Mouse (Mus musculus): ENCODE results near the gene Gm49661. TPM values are rescaled to one million over a fixed set of nuclear protein-coding genes. Genes with fewer than 3 reads are reported as not detected.

Gm49661 gene
- total and polyA plus RNA-seq, 3 experiments, result 3.1 TPM; not detected in 2

- H3K4me1 ChIP-seq (ENCODE audit: control insufficient read depth in 1 of 2, insufficient read depth in 2 of 2), result peaks cover 21 to 25% of the 10 kb centered on the region in 2 experiments
- H3K27me3 ChIP-seq (replicated peaks), result peaks cover 77% of the 10 kb centered on the region
- in situ Hi-C loops (cut with MboI; ENCODE audit: low pct_ligation_motif_present, low pct_unique_long_range_greater_than_20kb, low sequenced_read_pairs), result no loop called here
- H3K4me2 ChIP-seq (ENCODE audit: insufficient read depth, low read depth, poor library complexity, severe bottlenecking), result no peak overlapping the region
- H3K9me3 ChIP-seq (replicated peaks; ENCODE audit: low read length), result no peaks in the 10 kb centered on the region
- dilution Hi-C loops (cut with MboI; ENCODE audit: extremely low pct_ligation_motif_present, extremely low pct_unique_long_range_greater_than_20kb, low sequenced_read_pairs), result no loop called here
- TF ChIP-seq USF2 (conservative IDR thresholded peaks at IDR 0.05; ENCODE audit: low read depth, low read length), result no peak
- TF ChIP-seq ZMIZ1 (IDR thresholded peaks at IDR 0.05; ENCODE audit: low read depth, low read length), result no peak
- no peak for TF ChIP-seq MAZ (IDR thresholded peaks at IDR 0.05; ENCODE audit: low read depth, low read length)
- no peak for TF ChIP-seq UBTF (IDR thresholded peaks at IDR 0.05; ENCODE audit: low read depth, low read length)
- TF ChIP-seq E2F4 (IDR thresholded peaks at IDR 0.05; ENCODE audit: insufficient replicate concordance, low read depth, low read length), result no peak
- no peak for TF ChIP-seq BHLHE40 (IDR thresholded peaks at IDR 0.05; ENCODE audit: low read depth, low read length)
- no peak for TF ChIP-seq MXI1 (IDR thresholded peaks at IDR 0.05; ENCODE audit: low read depth, low read length)
- no peak for TF ChIP-seq IRF4 (IDR thresholded peaks at IDR 0.05; ENCODE audit: low read depth, low read length)
- TF ChIP-seq NELFE (IDR thresholded peaks at IDR 0.05; ENCODE audit: low read depth, low read length), result no peak
- no peak for DNase-seq (ENCODE audit: extremely low read depth)
- H3K79me2 ChIP-seq (replicated peaks; ENCODE audit: control insufficient read depth, extremely low read depth, insufficient read depth, poor library complexity, severe bottlenecking), result no peaks in the 10 kb centered on the region
- H3K27ac ChIP-seq (ENCODE audit: insufficient read depth, low read depth), result no peak overlapping the region
- no peaks in the 10 kb centered on the region for H3K36me3 ChIP-seq (replicated peaks in 1 of 2; ENCODE audit: control insufficient read depth in 1 of 2, insufficient read depth in 1 of 2, low read length in 1 of 2)
- no peak overlapping the region for H3K9ac ChIP-seq (ENCODE audit: insufficient read depth, low read depth)
- no peak overlapping the region for H3K4me3 ChIP-seq (replicated peaks in 1 of 3; ENCODE audit: low read depth in 2 of 3, low read length in 2 of 3, poor library complexity in 1 of 3)
Observed at GRCm38 (mm10) chr8:84933767-84934559, 35.3 kb downstream of the Gm49661 start.

- H3K27ac ChIP-seq (ENCODE audit: insufficient read depth, low read depth), result no peak overlapping the region
- H3K4me2 ChIP-seq (ENCODE audit: insufficient read depth, low read depth, poor library complexity, severe bottlenecking), result no peak overlapping the region
- peaks cover 57% of the 10 kb centered on the region for H3K27me3 ChIP-seq (replicated peaks)
- dilution Hi-C loops (cut with MboI; ENCODE audit: extremely low pct_ligation_motif_present, extremely low pct_unique_long_range_greater_than_20kb, low sequenced_read_pairs) (no loop called here), in situ Hi-C loops (cut with MboI; ENCODE audit: low pct_ligation_motif_present, low pct_unique_long_range_greater_than_20kb, low sequenced_read_pairs) (no loop called here)
- TF ChIP-seq EP300 (IDR thresholded peaks at IDR 0.05; ENCODE audit: low read length) (no peak), CHD1 (IDR thresholded peaks at IDR 0.05; ENCODE audit: low read depth, low read length) (no peak), ZC3H11A (IDR thresholded peaks at IDR 0.05; ENCODE audit: low read depth, low read length) (no peak), HCFC1 (IDR thresholded peaks at IDR 0.05; ENCODE audit: low read depth, low read length) (no peak)
- no peaks in the 10 kb centered on the region for H3K9me3 ChIP-seq (replicated peaks; ENCODE audit: low read length)
- no peak for DNase-seq (ENCODE audit: extremely low read depth)
- H3K4me1 ChIP-seq (ENCODE audit: control insufficient read depth in 1 of 2, insufficient read depth in 2 of 2), result peaks cover 15 to 19% of the 10 kb centered on the region in 2 experiments
- no peaks in the 10 kb centered on the region for H3K36me3 ChIP-seq (replicated peaks in 1 of 2; ENCODE audit: control insufficient read depth in 1 of 2, insufficient read depth in 1 of 2, low read length in 1 of 2)
- no peaks in the 10 kb centered on the region for H3K79me2 ChIP-seq (replicated peaks; ENCODE audit: control insufficient read depth, extremely low read depth, insufficient read depth, poor library complexity, severe bottlenecking)
- no peak overlapping the region for H3K9ac ChIP-seq (ENCODE audit: insufficient read depth, low read depth)
- no peak overlapping the region for H3K4me3 ChIP-seq (replicated peaks in 1 of 3; ENCODE audit: low read depth in 2 of 3, low read length in 2 of 3, poor library complexity in 1 of 3)
Observed at GRCm38 (mm10) chr8:84930582-84930981, 38.7 kb downstream of the Gm49661 start.
